Mouse (Mus musculus) embryo, embryonic 11 days (tissue): ENCODE data around the gene Ermn.

Experiments
- DNase-seq: peaks from one replicate; pipeline ENCODE4 v3.0.0-alpha.2; 2015

Gene Ermn

DNA sequence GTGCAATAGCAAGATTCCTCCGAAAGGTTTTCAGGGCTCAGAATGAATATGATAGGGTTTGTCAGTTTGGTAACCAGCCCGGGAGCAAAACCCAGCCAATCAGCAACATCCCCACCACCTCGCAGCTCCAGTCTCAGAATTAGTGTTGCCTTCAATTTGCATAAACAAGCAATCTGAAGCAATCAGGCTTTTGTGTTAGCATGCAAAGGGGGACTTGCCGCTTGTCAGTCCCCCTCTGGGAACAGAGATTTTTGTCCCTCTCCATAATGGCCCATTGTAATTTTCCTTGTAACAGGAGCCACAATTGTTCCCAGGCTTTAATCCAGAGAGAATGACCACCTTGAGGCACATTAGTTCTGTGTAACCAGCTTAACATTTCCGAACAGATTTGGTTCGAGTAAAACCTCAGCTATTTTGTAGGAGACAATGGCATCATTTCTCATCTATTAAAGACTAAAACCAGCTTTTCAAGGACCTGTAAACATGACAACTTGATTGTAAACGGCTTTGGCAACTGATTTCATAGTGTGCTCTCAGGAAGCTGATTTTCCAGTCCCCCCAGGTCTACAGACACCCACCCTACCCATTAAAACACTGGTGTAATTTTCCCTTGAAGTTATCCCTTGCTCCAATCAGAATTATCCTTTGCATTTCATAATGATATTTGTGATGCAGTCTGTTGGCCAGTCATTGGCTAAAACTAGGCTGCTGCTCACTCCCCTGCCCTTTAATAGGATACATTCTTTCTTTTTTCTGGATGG, at the start of gene Ermn:
Ermn (minus strand) TSS at position 44 of the 761 bp plus-strand sequence.
- DNase-seq, result peak; percentile 14

DNA sequence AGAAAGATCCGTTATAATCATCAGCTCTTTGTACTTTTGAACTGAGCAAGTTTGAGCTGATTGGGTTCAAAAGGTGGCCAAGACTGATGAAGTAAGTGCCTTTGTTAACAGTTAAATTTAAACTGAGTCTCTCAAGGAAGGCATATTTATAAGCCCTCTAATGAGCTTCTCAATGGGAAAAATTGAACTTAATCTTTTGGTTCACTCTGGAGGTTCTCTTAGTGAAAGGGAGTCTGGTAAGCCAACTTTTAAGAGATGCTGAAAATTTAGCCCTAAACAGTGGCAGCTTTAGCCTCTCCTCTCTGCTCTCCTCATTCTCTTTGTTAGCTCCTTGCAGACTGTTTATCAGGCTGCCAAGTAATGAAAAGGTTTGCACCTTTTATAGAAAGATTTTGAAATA, 42.2 kb upstream of the Ermn start:
- DNase-seq, result no peak

DNA sequence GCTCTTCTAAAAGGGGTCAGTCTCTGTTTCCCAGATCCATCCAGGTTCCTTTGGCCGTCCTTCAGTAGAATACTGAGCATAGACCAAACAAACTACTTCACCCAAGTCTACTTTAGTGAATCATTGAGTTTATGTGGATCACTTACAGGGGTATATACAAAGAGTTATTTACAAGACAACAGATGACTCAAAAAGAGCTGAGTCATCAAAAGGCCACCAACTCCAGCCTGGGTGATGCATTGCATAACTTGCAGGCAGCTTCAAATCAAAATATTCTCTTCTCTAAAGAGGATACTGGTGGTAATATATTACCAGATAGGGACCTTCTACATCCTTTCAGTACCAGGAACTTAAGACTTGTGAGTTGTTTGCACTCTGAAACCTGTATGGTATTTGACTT, 33.8 kb upstream of the Ermn start:
- no peak for DNase-seq

- DNase-seq, result no peak
Measured at GRCm38 (mm10) chr2:58079849-58080248, 27.2 kb upstream of the Ermn start.

- DNase-seq, result peak; percentile 78
Measured at GRCm38 (mm10) chr2:58055383-58055782, 2.7 kb upstream of the Ermn start.

DNA sequence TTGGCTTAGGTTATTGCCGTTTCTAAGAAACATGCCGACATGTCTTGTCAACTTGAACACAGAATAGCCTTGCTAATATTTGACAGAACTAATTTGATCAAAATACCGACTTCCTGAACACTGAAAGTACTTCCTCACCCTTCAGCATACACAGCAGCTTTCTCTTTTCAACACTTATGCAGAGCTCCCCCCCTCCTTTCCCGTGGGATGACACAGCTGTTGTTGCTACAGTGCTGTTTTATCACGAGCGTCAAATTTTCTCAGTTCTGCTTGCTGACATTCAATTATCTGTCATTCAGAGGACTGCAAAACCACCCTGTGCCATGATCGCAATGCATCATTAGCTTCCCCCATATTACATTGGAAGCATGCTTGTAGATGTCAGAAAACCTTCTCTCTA, 10.8 kb downstream of the Ermn start:
- peak; percentile 7 for DNase-seq

DNA sequence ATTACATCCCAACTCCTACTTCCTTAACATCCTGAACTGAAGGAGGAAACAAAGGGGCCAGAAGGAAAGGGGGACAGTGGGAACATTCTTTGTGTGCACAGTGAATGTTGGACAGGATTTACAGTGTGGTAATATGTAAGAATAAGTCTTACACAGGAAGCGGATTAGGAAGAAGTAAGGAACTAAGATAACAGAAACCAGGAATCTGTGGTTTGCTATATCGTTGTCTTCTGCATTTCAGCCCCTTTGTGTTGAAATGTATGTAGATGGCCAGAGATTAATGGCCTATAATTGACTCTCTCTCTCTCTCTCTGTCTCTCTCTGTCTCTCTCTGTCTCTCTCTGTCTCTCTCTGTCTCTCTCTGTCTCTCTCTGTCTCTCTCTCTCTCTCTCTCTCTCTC, 15.7 kb downstream of the Ermn start:
- DNase-seq, result no peak

- no peak for DNase-seq
Measured at GRCm38 (mm10) chr2:58035635-58036034, 17.0 kb downstream of the Ermn start.

DNA sequence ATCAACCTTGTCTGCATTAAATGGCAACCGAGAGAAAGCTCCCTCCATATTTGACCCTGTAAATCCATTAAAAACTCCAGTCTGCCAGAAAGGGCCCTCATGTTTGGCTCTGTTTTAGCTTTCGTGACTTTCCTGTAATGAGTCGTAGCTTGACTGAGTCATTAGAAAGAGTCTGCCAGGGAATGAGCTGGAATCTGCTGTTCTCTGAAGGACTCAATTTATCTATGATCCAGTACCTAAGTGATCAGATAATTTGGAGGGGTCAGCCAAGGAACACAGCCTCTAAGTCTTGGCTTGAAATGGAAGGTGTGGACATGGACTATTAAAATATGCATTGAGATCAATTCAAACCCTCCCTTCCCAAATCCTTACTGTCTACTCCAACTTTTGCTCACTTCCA, 21.2 kb downstream of the Ermn start:
- no peak for DNase-seq

DNA sequence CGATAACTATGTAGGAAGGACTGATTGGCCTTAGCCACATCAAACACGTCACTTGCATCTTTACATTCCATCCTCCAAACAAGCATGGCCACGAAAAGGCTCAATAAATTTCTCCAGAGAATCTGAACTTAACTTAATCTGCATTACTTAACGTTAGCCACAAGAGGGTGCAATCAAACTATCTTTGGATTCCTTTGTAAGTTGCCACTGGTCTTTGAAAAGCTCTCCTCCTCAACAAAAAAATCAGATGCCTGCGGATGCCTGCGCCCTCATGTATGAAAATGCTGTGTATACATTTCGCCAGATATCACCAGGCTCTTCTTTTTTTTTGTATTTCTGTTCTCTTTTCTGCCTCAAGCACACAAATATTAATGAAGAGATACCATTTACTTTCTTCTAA, 23.3 kb downstream of the Ermn start:
- DNase-seq, result peak; percentile 82

DNA sequence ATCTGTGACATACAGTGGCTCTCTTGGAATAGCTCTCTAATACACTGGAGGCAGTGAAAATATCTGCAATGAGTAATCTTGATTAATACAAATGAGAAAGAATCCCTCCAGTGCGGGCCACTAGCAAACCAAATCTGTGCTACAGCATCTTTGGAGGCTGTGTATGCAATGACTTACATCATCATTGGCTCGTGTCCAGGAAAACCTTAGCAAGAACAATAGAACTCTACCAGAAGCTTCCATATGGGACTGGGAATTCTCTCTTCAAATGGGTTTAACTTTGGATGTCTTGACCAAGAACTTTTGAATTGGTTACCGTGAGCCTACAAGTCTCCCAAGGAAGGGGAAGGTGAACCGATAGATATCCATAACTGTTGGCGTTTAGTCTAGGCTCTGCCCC, 25.9 kb downstream of the Ermn start:
- DNase-seq, result no peak

- no peak for DNase-seq
Measured at GRCm38 (mm10) chr2:58023556-58023955, 29.1 kb downstream of the Ermn start.

DNA sequence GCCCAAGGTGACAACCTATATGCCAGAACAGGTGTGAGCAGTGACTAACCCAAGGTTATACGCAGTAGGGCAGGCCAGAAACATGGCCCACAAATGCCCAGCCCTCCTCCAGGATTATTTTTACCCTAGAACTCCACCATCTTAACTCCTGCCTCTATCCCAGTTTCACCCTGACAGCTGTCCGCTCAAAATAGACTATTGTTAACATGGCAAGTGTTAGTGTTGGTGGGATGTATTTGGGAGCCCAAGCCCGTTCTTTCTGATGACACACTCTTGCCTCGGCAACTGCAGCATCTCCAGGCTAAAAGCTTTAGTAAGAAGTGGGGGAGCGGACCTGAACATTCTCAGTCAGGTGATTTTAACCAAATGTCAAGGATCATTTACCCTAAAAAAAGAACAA, 45.6 kb downstream of the Ermn start:
- DNase-seq, result no peak

- DNase-seq, result no peak
Measured at GRCm38 (mm10) chr2:58001497-58001896, 51.2 kb downstream of the Ermn start.

DNA sequence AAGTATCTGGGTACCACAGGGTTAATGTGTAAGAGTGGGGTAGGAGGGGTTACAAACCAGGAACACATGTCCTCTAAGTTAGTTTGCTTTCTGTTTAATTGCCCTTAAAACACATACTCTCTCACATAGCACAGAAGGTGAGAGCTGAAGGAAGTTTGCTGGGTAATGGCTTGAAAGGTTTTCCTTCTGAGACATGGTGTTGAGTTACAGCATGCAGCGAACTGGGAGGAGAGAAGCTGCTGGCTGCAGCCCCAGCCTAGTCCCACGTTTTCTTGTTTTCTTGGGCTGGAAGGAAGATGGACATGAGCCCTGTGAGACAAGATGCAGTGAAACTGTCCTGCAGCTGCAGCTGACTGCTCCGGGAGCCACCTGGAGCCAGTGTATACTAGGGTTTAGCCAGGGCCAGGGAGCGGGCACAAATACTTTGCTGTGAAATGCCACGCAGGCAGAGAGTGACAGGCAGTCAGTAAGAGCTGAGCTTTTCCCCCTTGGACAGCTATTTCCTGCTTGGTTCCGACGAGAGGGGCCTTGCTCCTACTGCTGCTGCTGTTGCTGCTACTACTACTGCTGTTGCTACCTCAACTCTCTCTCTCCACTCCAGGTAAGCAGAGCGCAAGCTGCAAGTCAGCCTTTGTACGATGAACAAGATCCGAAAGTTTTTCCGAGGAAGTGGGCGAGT, 54.8 kb downstream of the Ermn start, which contains the start of gene Galnt5:
Galnt5 (plus strand) TSS at position 133 of the 679 bp plus-strand sequence.
- DNase-seq, result peak; percentile 47
